Mouse (Mus musculus): ENCODE data around the gene Asxl2.

The Asxl2 gene

GRCm38 (mm10) chr12:3546781-3547180, 120.1 kb downstream of the Asxl2 start:
- no peak for DNase-seq (ENCODE audit: low read depth, low spot score)

- no peak for DNase-seq (ENCODE audit: low read depth, low spot score)
These were observed 120.8 kb downstream of the Asxl2 start for GRCm38 (mm10) chr12:3547506-3547905.

GRCm38 (mm10) chr12:3547911-3548310, 121.3 kb downstream of the Asxl2 start:
- no peak for DNase-seq (ENCODE audit: low read depth, low spot score)

GRCm38 (mm10) chr12:3548582-3549211, 122.0 kb downstream of the Asxl2 start:
- no peak for DNase-seq (ENCODE audit: low read depth, low spot score)

GRCm38 (mm10) chr12:3550280-3550679, 123.6 kb downstream of the Asxl2 start:
- DNase-seq (ENCODE audit: low read depth, low spot score) = no peak

All from c-Kit-negative CD71-positive TER-119-positive erythroid progenitor cells, embryonic 14.5 days (primary cell).